Mouse (Mus musculus) testis, adult 2 months (tissue): ENCODE measurements around the gene Hsf5. TPM values are rescaled to one million over a fixed set of nuclear protein-coding genes. Genes with fewer than 3 reads are reported as not detected.

ENCODE experiments used
- H3K27ac ChIP-seq: fragments of 200-500 bp; 2 replicates; pipeline ENCODE4 v1.5.1; 2012; ENCODE audit warnings: low read depth, low read length; ENCODE audit not compliant: control insufficient read depth, insufficient read depth
- H3K27me3 ChIP-seq: fragments of 200-500 bp; 2 replicates; pipeline ENCODE4 v1.6.1; 2012; ENCODE audit warnings: mild to moderate bottlenecking, low read length, moderate library complexity; ENCODE audit not compliant: control insufficient read depth, insufficient read depth
- H3K36me3 ChIP-seq: fragments of 200-500 bp; 2 replicates; pipeline ENCODE4 v1.6.1; 2012; ENCODE audit warnings: mild to moderate bottlenecking, low read length; ENCODE audit not compliant: control insufficient read depth, insufficient read depth
- H3K4me1 ChIP-seq: fragments of 200-500 bp; 2 replicates; pipeline ENCODE4 v1.6.1; 2012; ENCODE audit warnings: low read length; ENCODE audit not compliant: control insufficient read depth, insufficient read depth
- H3K4me3 ChIP-seq: fragments of 200-500 bp; 2 replicates; pipeline ENCODE4 v1.5.1; 2012; ENCODE audit warnings: low read depth, mild to moderate bottlenecking, low read length, moderate library complexity, mixed read lengths; ENCODE audit not compliant: control insufficient read depth
- CTCF ChIP-seq: fragments of 200-500 bp; IDR thresholded peaks from 2 replicates; pipeline ENCODE4 v1.5.1; 2012; ENCODE audit warnings: low read depth, mild to moderate bottlenecking, inconsistent platforms, low read length, moderate library complexity; ENCODE audit not compliant: control insufficient read depth, insufficient read depth, insufficient replicate concordance
- POLR2A ChIP-seq: fragments of 200-500 bp; IDR thresholded peaks from 2 replicates; pipeline ENCODE4 v1.6.1; 2012; ENCODE audit warnings: low read depth, mild to moderate bottlenecking, inconsistent platforms, low read length, moderate library complexity; ENCODE audit not compliant: control insufficient read depth
- polyA plus RNA-seq: library from polyadenylated mRNA; depleted of rRNA; stranded (reverse); fragments of >200 nt; gene quantifications from 2 replicates; pipeline ENCODE4 v1.2.3, GENCODE M21; 2012

Hsf5 gene
- polyA plus RNA-seq, 1 experiment: 89.4 TPM

DNA sequence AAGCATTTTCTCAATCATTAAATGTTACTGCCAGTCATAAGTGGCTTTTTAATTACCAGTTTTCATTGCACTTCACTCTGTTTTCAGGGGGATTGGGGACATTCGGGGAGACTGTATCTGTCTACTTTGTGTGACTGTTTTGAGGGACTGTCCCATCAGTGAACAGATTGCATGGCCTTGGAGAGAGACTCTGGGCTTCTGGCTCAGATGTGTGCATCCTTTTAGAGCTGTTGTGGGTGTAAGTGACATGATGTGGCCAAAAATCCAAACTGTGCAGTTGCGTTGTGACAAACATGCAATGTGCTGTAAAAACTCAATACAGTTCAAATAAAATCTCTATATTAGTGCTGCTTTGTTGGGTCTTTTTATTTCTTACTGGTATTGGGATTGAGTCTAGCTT lies 1.0 kb upstream of the Hsf5 start:
- peaks cover 10% of the 10 kb centered on the region for H3K36me3 ChIP-seq
- peak overlapping the region; percentile 17; the same call in 1 of the 2 replicates for H3K4me3 ChIP-seq
- no peaks in the 10 kb centered on the region for H3K27me3 ChIP-seq
- peak overlapping the region; percentile 98 for H3K27ac ChIP-seq
- H3K4me1 ChIP-seq: peaks cover 6% of the 10 kb centered on the region
- TF ChIP-seq POLR2A (no peak), CTCF (no peak)

DNA sequence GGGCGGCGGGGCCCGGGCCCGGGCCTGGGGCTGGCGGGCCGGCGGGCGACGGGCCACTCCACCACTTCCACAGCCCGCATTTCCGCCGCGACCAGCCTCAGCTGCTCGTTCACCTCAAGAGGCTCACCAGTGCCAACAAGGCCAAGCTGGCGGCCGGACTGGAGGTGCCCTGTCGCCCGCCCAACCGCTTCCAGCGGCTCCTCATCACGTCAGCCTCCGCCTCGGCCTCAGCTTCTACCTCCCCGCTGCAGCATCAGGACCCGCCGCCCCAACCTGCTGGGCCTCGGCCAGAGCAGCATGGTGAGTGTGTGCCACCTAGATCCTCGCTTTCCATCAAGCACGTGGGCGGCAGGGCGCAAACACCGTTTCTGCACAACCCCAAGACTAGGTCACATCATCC lies 642 bp downstream of the Hsf5 start:
- H3K4me1 ChIP-seq: peaks cover 6% of the 10 kb centered on the region
- H3K27me3 ChIP-seq: no peaks in the 10 kb centered on the region
- H3K4me3 ChIP-seq: peak overlapping the region; percentile 87
- peak overlapping the region; percentile 80 for H3K27ac ChIP-seq
- no peak; the same call in 1 of the 2 replicates for TF ChIP-seq POLR2A
- no peak for TF ChIP-seq CTCF
- H3K36me3 ChIP-seq: peaks cover 6% of the 10 kb centered on the region

DNA sequence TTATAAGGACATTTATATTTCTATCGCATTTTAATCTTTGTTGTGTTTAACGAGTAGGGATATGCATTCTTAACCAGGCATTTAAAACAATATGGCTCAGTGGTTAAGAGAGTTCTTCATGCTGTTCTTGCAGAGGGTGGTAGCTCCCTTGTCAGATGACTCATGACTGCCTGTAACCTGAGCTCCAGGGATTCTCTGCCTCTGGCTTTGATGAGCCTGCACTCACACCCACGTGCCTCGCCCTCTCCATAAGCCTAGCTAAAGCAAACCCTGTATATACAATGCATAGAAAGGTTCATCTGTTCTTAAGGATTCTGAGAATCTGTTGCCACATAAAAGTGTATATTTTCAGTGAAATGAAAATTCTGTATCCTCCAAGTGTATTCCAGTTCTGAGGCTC lies 6.2 kb downstream of the Hsf5 start:
- no peak for TF ChIP-seq CTCF
- TF ChIP-seq POLR2A: no peak
- Histone ChIP-seq H3K4me3 (no peak overlapping the region), H3K4me1 (peaks cover 2% of the 10 kb centered on the region), H3K36me3 (peaks cover under 1% of the 10 kb centered on the region; the same call in 1 of the 2 replicates), H3K27me3 (no peaks in the 10 kb centered on the region), H3K27ac (no peak overlapping the region)

DNA sequence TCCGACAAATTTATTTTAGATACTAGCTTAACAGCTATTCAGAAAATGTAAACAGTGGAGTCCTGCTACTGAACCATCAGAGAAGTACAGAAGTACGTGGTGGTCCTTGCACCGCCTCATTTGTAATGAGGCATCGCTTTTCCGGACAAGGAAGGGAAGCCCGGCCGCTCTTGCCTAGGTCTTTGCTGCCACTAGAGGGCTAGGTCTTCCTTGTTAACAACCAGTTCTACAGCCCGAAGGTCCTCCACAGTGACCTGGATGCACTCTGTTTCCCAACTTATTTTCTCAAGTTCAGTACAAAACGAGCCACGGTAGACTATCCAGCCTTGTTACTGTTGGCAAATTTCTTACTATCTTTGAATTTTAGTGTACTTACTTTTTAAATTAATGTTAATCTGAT lies 12.9 kb downstream of the Hsf5 start:
- TF ChIP-seq POLR2A: no peak
- peak; percentile 57; the same call in 1 of the 2 replicates for TF ChIP-seq CTCF
- no peak overlapping the region for H3K27ac ChIP-seq
- H3K27me3 ChIP-seq: no peaks in the 10 kb centered on the region
- peaks cover 2% of the 10 kb centered on the region for H3K36me3 ChIP-seq
- H3K4me1 ChIP-seq: no peaks in the 10 kb centered on the region
- no peak overlapping the region for H3K4me3 ChIP-seq

DNA sequence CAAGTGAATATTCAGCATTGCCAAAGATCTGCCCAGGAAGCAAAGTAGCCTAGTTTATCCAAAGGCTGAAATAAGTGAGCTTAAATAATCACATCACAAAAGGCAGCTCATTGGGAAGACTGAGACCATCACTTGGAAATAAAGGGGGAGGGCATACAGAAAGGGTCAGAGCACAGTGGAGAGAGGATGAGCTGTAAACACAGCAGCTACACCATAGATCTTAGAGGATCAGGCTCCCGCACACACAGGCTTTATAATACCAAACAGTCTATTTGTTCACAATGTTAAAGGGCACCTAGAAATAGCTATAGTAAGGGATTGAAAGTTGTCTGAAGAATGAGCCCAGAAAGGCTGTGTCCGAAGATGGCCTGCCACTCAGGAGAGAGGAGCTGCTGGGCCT lies 21.8 kb downstream of the Hsf5 start:
- Histone ChIP-seq H3K36me3 (no peaks in the 10 kb centered on the region; the same call in 1 of the 2 replicates), H3K27ac (peak overlapping the region; percentile 74)
- TF ChIP-seq CTCF (no peak), POLR2A (no peak)

DNA sequence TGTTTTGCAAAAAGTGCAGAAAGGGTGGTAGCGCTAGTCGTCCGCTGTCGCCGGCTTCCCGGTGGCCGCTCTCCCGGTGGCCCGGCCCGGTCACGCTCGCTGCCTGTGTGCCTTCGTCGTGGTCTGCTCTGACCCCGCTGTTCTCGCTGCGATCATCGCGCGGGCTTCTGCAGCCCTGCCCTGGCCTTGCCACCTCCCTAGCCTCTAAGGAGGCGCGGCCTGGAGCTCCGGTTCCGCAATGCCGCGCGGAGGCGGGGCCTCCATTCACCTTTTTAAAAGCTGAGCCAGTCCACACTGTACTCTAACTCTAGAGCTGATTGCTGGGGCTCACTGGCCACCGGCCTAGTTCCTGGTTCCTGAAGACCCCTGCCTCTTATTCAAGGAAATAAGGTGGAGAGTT lies 22.2 kb downstream of the Hsf5 start:
- peak overlapping the region; percentile 74 for H3K27ac ChIP-seq
- TF ChIP-seq POLR2A (peak; percentile 70; the same call in 1 of the 2 replicates), CTCF (no peak)
- H3K4me1 ChIP-seq: peaks cover 5% of the 10 kb centered on the region
- peak overlapping the region; percentile 83 for H3K4me3 ChIP-seq
- no peaks in the 10 kb centered on the region for H3K27me3 ChIP-seq
- no peaks in the 10 kb centered on the region; the same call in 1 of the 2 replicates for H3K36me3 ChIP-seq

More for the DNA sequence above, 21.8 kb downstream of the Hsf5 start:
- Histone ChIP-seq H3K4me1 (peaks cover 5% of the 10 kb centered on the region), H3K27me3 (no peaks in the 10 kb centered on the region), H3K4me3 (peak overlapping the region; percentile 83)

DNA sequence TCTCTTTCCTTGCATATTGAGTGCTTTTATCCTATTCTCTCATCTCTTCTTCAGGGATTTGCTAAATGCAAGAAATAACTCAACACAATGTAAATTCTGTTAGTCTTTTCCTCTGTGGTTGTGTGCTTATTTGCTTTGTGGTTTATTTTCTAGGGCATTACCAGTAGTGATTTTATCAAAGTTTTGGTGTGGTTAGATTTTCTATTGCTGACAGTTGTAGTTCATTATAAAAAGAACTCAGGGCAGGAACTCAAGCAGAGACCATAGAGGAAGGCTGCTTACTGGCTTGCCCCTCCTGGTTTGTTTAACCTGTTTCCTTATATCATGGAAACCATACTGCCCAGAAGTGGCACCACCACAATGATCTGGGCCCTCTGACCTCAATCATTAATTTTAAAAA lies 25.9 kb downstream of the Hsf5 start:
- H3K4me1 ChIP-seq: peaks cover 5% of the 10 kb centered on the region
- no peaks in the 10 kb centered on the region; the same call in 1 of the 2 replicates for H3K36me3 ChIP-seq
- no peaks in the 10 kb centered on the region for H3K27me3 ChIP-seq
- TF ChIP-seq POLR2A (no peak), CTCF (no peak)
- H3K4me3 ChIP-seq: no peak overlapping the region
- H3K27ac ChIP-seq: no peak overlapping the region
